Mouse (Mus musculus): ENCODE measurements at regions not wholly inside any gene's neighbourhood (a gene's known extent, or its start where the extent isn't known, plus 50 kb on each side); places are given as distances from the start of the nearest gene placed in this dataset.
"Not testable (repeated sequence)": the region's sequence is repeated elsewhere in the genome, so short reads cannot be mapped to it uniquely, and the experiment has no call there.

DNA sequence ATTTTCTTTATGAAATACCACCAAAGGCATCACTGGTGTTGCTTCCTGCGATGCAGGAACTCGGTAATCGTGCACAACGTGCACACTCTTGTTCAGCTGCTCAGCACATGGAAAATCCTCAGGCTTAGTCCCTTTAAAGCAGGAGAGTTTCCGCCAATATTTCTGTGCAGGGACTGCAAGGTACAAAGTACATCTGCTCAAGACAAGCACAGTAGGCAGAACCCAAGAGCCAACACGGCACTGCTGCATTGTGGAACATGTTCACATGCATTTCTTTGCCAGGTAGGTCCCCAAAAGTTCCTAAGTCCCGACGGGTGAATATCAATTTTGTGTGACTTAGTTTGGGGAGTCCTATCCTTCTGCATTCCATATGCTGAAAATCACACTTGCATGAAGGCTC, 808.0 kb upstream of the Pou3f3 start:
- DNase-seq (ENCODE audit: low read depth, low spot score): no peak

- no peak for DNase-seq (ENCODE audit: low read depth, low spot score)
Measured at GRCm38 (mm10) chr1:41888213-41888612, 807.4 kb upstream of the Pou3f3 start.

- no peak for DNase-seq (ENCODE audit: low read depth, low spot score)
Measured at GRCm38 (mm10) chr1:41888966-41889365, 806.6 kb upstream of the Pou3f3 start.

DNA sequence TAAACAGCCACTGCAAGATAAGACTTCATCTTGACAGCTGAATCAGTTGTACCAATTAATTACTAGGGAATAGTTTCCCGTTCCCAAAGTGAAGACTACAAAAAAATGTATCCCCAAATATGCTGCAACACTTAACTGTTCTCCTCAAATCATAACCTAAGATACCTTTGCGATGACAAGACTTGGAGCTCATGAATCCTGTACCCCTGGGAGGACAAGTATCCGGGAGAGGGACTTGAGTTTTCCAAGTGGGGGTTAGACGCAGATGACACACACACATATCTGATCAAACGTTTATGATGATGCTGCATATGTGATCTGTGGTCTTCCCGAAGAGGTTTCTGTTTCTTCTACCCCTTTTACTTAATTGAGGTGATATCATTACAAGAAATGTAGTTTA, 805.6 kb upstream of the Pou3f3 start:
- no peak for DNase-seq (ENCODE audit: low read depth, low spot score)

GRCm38 (mm10) chr1:41890714-41891689, 804.6 kb upstream of the Pou3f3 start:
- no peak for DNase-seq (ENCODE audit: low read depth, low spot score)

DNA sequence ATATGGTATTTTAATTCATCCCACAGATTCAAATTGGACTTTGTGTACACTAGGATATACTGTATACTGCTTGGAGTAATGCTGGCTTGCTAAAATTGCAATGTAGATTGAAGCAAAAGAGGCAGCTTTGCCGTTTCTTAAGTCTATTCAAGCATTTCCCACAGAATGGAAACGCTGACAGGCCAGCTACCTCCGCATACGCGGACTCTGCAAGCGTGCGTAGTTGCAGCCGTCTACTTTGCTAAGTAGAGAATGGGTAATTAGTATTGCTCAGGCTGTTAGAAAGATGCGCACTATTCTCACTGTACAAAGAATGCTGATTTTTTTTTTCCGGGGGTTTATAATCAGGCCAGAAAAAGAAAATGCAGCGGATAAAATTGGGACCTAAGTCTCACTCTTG, 803.8 kb upstream of the Pou3f3 start:
- DNase-seq (ENCODE audit: low read depth, low spot score): no peak

GRCm38 (mm10) chr1:41892376-41892775, 803.2 kb upstream of the Pou3f3 start:
- no peak for DNase-seq (ENCODE audit: low read depth, low spot score)

- DNase-seq (ENCODE audit: low read depth, low spot score): peak; percentile 5
Measured at GRCm38 (mm10) chr1:41897768-41898330, 797.7 kb upstream of the Pou3f3 start.

GRCm38 (mm10) chr1:41900370-41900769, 795.2 kb upstream of the Pou3f3 start:
- DNase-seq (ENCODE audit: low read depth, low spot score): no peak

GRCm38 (mm10) chr1:41905971-41906370, 789.6 kb upstream of the Pou3f3 start:
- no peak for DNase-seq (ENCODE audit: low read depth, low spot score)

- DNase-seq (ENCODE audit: low read depth, low spot score): no peak
Measured at GRCm38 (mm10) chr1:41908001-41908807, 787.4 kb upstream of the Pou3f3 start.

DNA sequence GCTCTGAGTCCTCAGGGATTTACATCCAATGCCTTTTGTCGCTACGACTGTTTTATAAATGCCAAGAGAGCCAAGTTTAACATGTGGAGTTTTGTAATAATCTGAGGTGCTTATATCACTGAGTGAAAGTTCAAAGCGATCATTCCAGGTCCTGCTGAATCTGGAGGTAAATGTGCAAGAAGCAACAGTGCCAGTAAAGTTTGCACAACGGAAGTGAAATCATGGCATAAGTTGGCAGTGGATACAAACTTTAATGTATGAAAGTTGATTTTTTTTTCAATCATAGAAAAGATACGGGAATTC, 786.8 kb upstream of the Pou3f3 start:
- DNase-seq (ENCODE audit: low read depth, low spot score): no peak

GRCm38 (mm10) chr1:41909799-41910198, 785.8 kb upstream of the Pou3f3 start:
- DNase-seq (ENCODE audit: low read depth, low spot score): no peak

DNA sequence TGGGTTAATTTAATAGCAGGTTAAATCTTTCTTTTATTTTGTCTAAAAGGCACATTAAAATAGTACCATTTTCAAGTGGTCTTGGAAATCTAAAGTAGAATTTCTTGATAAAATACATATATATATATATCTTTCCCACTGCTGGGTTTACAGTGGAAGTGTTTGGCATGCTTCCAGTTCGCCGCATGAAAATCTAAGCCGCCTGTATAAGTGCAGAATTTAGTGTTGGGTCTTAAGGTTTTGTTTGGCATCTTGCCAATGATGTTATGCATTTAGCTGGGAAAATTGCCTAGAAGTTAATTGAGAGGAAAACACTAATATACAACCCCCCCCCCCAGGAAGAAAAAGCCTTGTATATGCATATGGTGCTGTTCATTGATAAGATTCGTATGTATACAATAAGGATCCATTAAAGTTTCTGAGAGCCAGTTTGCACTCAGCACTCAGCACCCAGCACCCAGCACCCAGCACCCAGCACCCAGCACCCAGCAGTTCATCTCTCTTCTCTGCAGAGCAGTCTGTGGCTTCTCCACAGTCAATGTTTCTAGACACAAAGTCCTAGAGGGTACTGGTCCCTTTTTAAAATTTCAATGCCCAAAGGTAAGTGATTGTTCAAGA, 778.7 kb upstream of the Pou3f3 start:
- no peak for DNase-seq (ENCODE audit: low read depth, low spot score)

- not testable (repeated sequence) for DNase-seq (ENCODE audit: low read depth, low spot score)
Measured at GRCm38 (mm10) chr1:41917807-41918206, 777.8 kb upstream of the Pou3f3 start.

- DNase-seq (ENCODE audit: low read depth, low spot score): no peak
Measured at GRCm38 (mm10) chr1:41918394-41919262, 776.9 kb upstream of the Pou3f3 start.

- no peak for DNase-seq (ENCODE audit: low read depth, low spot score)
Measured at GRCm38 (mm10) chr1:41933777-41934176, 761.8 kb upstream of the Pou3f3 start.

GRCm38 (mm10) chr1:41935912-41936478, 759.6 kb upstream of the Pou3f3 start:
- DNase-seq (ENCODE audit: low read depth, low spot score): no peak

GRCm38 (mm10) chr1:41960982-41961381, 734.6 kb upstream of the Pou3f3 start:
- DNase-seq (ENCODE audit: low read depth, low spot score): no peak

DNA sequence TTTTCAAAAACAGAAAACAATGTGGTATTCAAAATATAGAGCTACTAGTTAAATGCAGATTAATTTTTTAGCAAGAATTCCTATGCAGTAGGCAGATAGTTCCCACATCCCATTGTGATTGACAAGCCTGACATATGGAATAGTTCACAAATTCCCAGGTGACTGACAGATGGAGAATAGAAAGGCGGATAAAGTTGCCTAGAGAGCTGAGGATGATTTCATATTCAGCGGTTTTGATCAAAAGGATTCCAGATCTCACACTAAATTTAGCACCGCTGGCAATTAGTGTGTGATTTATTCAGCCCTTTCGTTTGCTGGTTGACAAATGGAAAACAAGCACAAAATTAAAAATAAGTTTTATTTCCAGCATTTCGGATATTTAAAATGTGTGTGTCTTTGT, 714.0 kb upstream of the Pou3f3 start:
- DNase-seq (ENCODE audit: low read depth, low spot score): no peak

DNA sequence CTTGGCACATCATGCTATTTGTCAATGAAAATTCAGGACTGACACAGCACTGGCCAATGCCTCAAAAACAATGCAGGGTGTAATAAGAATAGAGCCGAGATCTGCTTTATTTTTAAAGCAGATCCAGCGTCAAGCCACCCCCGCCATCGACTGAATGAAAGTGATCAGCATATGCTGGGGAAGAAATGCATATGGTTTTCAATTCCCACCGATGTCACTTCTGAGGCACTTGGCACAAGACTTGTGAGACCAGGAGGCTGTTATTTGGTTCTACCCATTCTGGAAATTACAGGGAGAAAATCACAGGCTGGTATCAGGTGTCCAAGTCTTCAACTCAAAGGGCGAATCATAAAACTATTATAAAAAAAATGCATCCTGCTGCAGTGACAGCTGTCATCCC, 689.3 kb upstream of the Pou3f3 start:
- no peak for DNase-seq (ENCODE audit: low read depth, low spot score)
